Mouse (Mus musculus): Measurements from ENCODE around the gene Dkkl1. TPM values are rescaled to one million over a fixed set of nuclear protein-coding genes. Genes with fewer than 3 reads are reported as not detected.
"Not testable (repeated sequence)": the region's sequence is repeated elsewhere in the genome, so short reads cannot be mapped to it uniquely, and the experiment has no call there.

Gene Dkkl1
- total and polyA plus RNA-seq, 3 experiments = 9.2 to 32.0 TPM; not detected in 1

DNA sequence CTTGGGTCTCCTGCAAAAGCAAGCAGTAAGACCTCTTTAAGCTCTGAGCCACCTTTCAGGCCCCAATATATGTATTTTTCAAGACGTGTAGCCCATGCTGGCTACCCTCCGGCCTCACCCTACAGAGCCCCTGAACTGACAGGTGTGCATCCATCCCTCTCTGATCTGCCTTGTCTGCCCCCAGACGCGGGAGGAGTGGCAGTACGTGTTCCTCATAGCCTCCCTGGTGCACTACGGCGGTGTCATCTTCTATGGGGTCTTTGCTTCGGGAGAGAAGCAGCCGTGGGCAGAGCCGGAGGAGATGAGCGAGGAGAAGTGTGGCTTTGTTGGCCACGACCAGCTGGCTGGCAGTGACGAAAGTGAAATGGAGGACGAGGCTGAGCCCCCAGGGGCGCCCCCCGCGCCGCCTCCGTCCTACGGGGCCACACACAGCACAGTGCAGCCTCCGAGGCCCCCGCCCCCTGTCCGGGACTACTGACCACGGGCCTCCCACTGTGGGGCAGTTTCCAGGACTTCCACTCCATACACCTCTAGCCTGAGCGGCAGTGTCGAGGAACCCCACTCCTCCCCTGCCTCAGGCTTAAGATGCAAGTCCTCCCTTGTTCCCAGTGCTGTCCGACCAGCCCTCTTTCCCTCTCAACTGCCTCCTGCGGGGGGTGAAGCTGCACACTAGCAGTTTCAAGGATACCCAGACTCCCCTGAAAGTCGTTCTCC is 37.2 kb downstream of the Dkkl1 start:
- DNase-seq (ENCODE audit: low read depth, low spot score) = no peak
- no peaks in the 10 kb centered on the region for H3K36me3 ChIP-seq (ENCODE audit: control insufficient read depth in 1 of 2, insufficient read depth in 2 of 2, low read length in 2 of 2)
- no peaks in the 10 kb centered on the region for H3K79me2 ChIP-seq (ENCODE audit: control insufficient read depth, insufficient read depth, low read length, poor library complexity)
- no peaks in the 10 kb centered on the region for H3K27me3 ChIP-seq (ENCODE audit: control insufficient read depth in 1 of 2, insufficient read depth in 2 of 2, low read length in 2 of 2)
- H3K9ac ChIP-seq (ENCODE audit: control insufficient read depth, low read depth, low read length, poor library complexity, severe bottlenecking) = no peak overlapping the region
- no peak overlapping the region for H3K4me3 ChIP-seq (ENCODE audit: control insufficient read depth in 1 of 2, insufficient read depth in 1 of 2, low read depth in 2 of 2, low read length in 2 of 2)
- TF ChIP-seq RAD21 (IDR thresholded peaks at IDR 0.05; ENCODE audit: low read depth, low read length) (no peak), ZKSCAN1 (IDR thresholded peaks at IDR 0.05; ENCODE audit: low read depth, low read length) (no peak), USF1 (IDR thresholded peaks at IDR 0.05; ENCODE audit: low read depth, low read length) (no peak), UBTF (IDR thresholded peaks at IDR 0.05; ENCODE audit: borderline replicate concordance, insufficient read depth, low read depth, low read length) (no peak), MAFK (IDR thresholded peaks at IDR 0.05; ENCODE audit: borderline replicate concordance, low read depth, low read length) (no peak), KAT2A (conservative IDR thresholded peaks at IDR 0.05; ENCODE audit: low read depth, low read length) (no peak), ELF1 (IDR thresholded peaks at IDR 0.05; ENCODE audit: low read depth, low read length) (no peak), NELFE (IDR thresholded peaks at IDR 0.05; ENCODE audit: low read depth, low read length) (no peak), POLR2AphosphoS5 (IDR thresholded peaks at IDR 0.05; ENCODE audit: borderline replicate concordance, low read depth, low read length) (no peak), E2F4 (IDR thresholded peaks at IDR 0.05; ENCODE audit: borderline replicate concordance, low read depth, low read length) (no peak), ZC3H11A (IDR thresholded peaks at IDR 0.05; ENCODE audit: low read depth, low read length) (no peak), RCOR1 (IDR thresholded peaks at IDR 0.05; ENCODE audit: low read depth, low read length) (no peak), POLR2A (IDR thresholded peaks at IDR 0.05; ENCODE audit: control insufficient read depth in 1 of 2, insufficient read depth in 1 of 2, low read depth in 1 of 2, low read length in 2 of 2, poor library complexity in 1 of 2) (no peak), EP300 (IDR thresholded peaks at IDR 0.05; ENCODE audit: low read depth in 1 of 2, low read length in 2 of 2) (no peak), MEF2A (IDR thresholded peaks at IDR 0.05; ENCODE audit: extremely low read depth, insufficient replicate concordance, low read depth, low read length, poor library complexity, severe bottlenecking) (no peak), TAL1 (IDR thresholded peaks at IDR 0.05; ENCODE audit: low read length) (no peak), ZNF384 (IDR thresholded peaks at IDR 0.05; ENCODE audit: low read depth, low read length) (no peak)
- no peaks in the 10 kb centered on the region for H3K4me1 ChIP-seq (ENCODE audit: control insufficient read depth in 1 of 2, insufficient read depth in 2 of 2, low read length in 2 of 2)
- no peaks in the 10 kb centered on the region for H3K9me3 ChIP-seq (replicated peaks; ENCODE audit: insufficient read depth, low read length)
- no peak overlapping the region for H3K27ac ChIP-seq (ENCODE audit: control insufficient read depth, low read depth, low read length)

DNA sequence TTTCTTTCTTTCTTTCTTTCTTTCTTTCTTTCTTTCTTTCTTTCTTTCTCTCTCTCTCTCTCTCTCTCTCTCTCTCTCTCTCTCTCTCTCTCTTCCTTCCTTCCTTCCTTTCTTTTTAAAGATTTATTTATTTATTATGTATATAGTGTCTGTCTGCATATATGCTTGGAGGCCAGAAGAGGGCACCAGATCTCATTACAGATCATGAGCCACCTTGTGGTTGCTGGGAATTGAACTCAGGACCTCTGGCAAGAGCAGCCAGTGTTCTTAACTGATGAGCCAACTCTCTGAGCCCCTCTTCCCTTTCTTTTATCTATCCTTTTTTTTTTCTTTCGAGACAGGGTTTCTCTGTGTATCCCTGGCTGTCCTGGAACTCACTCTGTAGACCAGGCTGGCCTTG is 38.2 kb downstream of the Dkkl1 start:
- H3K9me3 ChIP-seq (replicated peaks; ENCODE audit: insufficient read depth, low read length); H3K4me3 ChIP-seq (ENCODE audit: control insufficient read depth in 1 of 2, insufficient read depth in 1 of 2, low read depth in 2 of 2, low read length in 2 of 2); H3K27me3 ChIP-seq (ENCODE audit: control insufficient read depth in 1 of 2, insufficient read depth in 2 of 2, low read length in 2 of 2); H3K79me2 ChIP-seq (ENCODE audit: control insufficient read depth, insufficient read depth, low read length, poor library complexity); H3K9ac ChIP-seq (ENCODE audit: control insufficient read depth, low read depth, low read length, poor library complexity, severe bottlenecking); H3K36me3 ChIP-seq (ENCODE audit: control insufficient read depth in 1 of 2, insufficient read depth in 2 of 2, low read length in 2 of 2); H3K4me1 ChIP-seq (ENCODE audit: control insufficient read depth in 1 of 2, insufficient read depth in 2 of 2, low read length in 2 of 2); H3K27ac ChIP-seq (ENCODE audit: control insufficient read depth, low read depth, low read length): not testable (repeated sequence)
- TF ChIP-seq ZNF384 (IDR thresholded peaks at IDR 0.05; ENCODE audit: low read depth, low read length) (0 out of 2 replicates have a peak, but pooled peaks have one; percentile 19), RAD21 (IDR thresholded peaks at IDR 0.05; ENCODE audit: low read depth, low read length) (peak; percentile 42), ZC3H11A (IDR thresholded peaks at IDR 0.05; ENCODE audit: low read depth, low read length) (peak; percentile 47), GATA1 (IDR thresholded peaks at IDR 0.05; ENCODE audit: low read depth, low read length) (0 out of 2 replicates have a peak, but pooled peaks have one; percentile 20), SMC3 (IDR thresholded peaks at IDR 0.05; ENCODE audit: low read depth, low read length) (peak; percentile 63), CTCF (IDR thresholded peaks at IDR 0.05 in 2 of 3, conservative IDR thresholded peaks at IDR 0.05 in 1 of 3; ENCODE audit: control insufficient read depth in 1 of 3, insufficient read depth in 1 of 3, low read depth in 2 of 3, low read length in 3 of 3, poor library complexity in 1 of 3, severe bottlenecking in 1 of 3) (peak; percentile 15 to 68 (median 57); a peak in 4 of 6 replicates)
- DNase-seq (ENCODE audit: low read depth, low spot score) = peak; percentile 75
